Mouse (Mus musculus) midbrain, embryonic 15.5 days (tissue): ENCODE measurements at regions not wholly inside any gene's neighbourhood (a gene's known extent, or its start where the extent isn't known, plus 50 kb on each side); places are given as distances from the start of the nearest gene placed in this dataset.

ENCODE experiments used
- ATAC-seq: fragments of 200-750 bp; cut with Nextera tagmentation; replicated peaks from 2 replicates; pipeline ENCODE4 v1.8.0; 2017; ENCODE audit warnings: moderate TSS enrichment
- H3K27ac ChIP-seq: fragments of 300-500 bp; sonication (generic); 2 replicates; pipeline ENCODE4 v1.5.1; 2015; ENCODE audit warnings: mild to moderate bottlenecking, inconsistent platforms
- H3K27me3 ChIP-seq: fragments of 300-500 bp; sonication (generic); replicated peaks from 2 replicates; pipeline ENCODE4 v1.6.1; 2015; ENCODE audit warnings: inconsistent platforms
- H3K36me3 ChIP-seq: fragments of 300-500 bp; sonication (generic); replicated peaks from 2 replicates; pipeline ENCODE4 v1.6.1; 2015; ENCODE audit warnings: inconsistent platforms
- H3K4me1 ChIP-seq: fragments of 300-500 bp; sonication (generic); 2 replicates; pipeline ENCODE4 v1.6.1; 2015; ENCODE audit warnings: inconsistent platforms
- H3K4me2 ChIP-seq: fragments of 300-500 bp; sonication (generic); 2 replicates; pipeline ENCODE4 v1.6.1; 2015; ENCODE audit warnings: inconsistent platforms, mild to moderate bottlenecking, moderate library complexity
- H3K4me3 ChIP-seq: fragments of 300-500 bp; sonication (generic); 2 replicates; pipeline ENCODE4 v1.5.1; 2015; ENCODE audit warnings: mild to moderate bottlenecking, inconsistent platforms
- H3K9ac ChIP-seq: fragments of 300-500 bp; sonication (generic); 2 replicates; pipeline ENCODE4 v1.6.1; 2015; ENCODE audit warnings: mild to moderate bottlenecking, inconsistent platforms
- H3K9me3 ChIP-seq: fragments of 300-500 bp; sonication (generic); 2 replicates; pipeline ENCODE4 v1.6.1; 2016; ENCODE audit warnings: inconsistent platforms
- WGBS: fragments of 180-500 bp; shearing (Covaris S2); methylation state at CpG from one replicate; pipeline ENCODE4 v1.1.7; 2015; ENCODE audit warnings: mixed read lengths; 5-methylcytosine and 5-hydroxymethylcytosine counted together

DNA sequence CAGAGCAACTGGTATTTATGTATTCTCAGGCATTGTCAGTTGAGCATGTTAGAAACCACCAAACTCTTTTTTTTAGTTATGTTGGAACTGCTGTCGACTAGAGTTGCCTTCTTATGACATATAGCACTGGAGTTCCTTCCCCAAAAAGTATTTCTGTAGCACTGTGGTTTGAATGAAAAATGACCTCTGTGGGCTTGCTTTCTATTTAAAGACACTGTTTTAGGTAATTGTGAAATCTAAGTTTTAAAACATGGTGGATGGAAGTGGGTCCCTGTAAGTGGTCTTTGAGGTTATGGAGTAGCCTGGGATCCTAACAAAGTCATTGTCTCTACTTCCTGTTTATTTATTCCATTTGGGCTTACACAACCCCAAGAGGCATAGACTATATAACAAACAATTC, 93.2 kb upstream of the Mrps30 start:
- H3K9ac ChIP-seq, result no peak overlapping the region
- peaks cover 5% of the 10 kb centered on the region for H3K4me1 ChIP-seq
- H3K9me3 ChIP-seq, result no peaks in the 10 kb centered on the region
- no peaks in the 10 kb centered on the region for H3K27me3 ChIP-seq
- no peak overlapping the region for H3K4me3 ChIP-seq
- no peak for ATAC-seq
- no peak overlapping the region for H3K27ac ChIP-seq
- WGBS, result 91% methylated on average over 1 of the region's 1 CpGs
- no peaks in the 10 kb centered on the region for H3K36me3 ChIP-seq
- no peak overlapping the region for H3K4me2 ChIP-seq

DNA sequence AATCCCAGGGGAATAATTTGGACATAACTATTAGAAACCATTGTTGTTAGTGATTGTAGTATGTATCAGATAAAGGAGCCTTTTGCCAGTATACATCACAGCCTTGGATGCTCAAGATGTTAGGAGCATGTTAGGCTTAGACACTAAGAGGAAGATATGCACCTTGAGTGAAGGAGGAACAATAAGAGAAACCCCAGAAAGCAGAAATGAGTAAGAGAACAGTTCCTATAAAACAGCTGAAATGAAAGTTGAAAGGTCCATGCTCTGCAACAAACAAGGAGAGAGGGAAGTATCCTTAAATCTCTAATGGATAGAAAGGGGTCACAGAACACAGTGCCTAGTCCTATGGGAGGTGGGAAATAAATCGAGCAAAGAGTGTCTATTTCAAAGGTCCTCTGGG, 91.4 kb upstream of the Mrps30 start:
- WGBS, result 76% methylated on average over 1 of the region's 1 CpGs
- no peak for ATAC-seq

DNA sequence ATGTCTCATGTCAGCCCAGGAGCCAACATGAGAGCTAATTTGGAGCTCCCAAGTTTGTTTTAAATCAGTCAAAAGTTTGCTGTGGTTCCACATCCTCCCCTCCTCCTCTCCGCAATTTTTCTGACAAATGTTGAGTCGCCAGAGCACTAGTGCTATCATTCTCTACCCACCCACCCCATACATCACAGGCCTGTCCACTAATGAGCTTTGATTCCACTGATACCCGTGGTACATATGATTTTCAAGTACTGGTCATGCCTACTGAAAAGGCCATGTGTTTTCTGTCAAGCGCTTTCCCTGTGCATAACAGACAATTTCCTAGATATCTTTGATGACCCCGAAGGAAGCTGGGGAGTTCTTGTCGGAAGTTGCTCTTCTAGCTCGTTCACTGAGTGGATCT, 85.5 kb upstream of the Mrps30 start:
- 88% methylated on average over 7 of the region's 7 CpGs for WGBS
- no peak overlapping the region for H3K9ac ChIP-seq

More for the DNA sequence above, 91.4 kb upstream of the Mrps30 start:
- peaks cover 5% of the 10 kb centered on the region for H3K4me1 ChIP-seq
- H3K27me3 ChIP-seq, result no peaks in the 10 kb centered on the region
- no peak overlapping the region for H3K27ac ChIP-seq
- no peak overlapping the region for H3K4me3 ChIP-seq
- no peak overlapping the region for H3K4me2 ChIP-seq
- H3K9ac ChIP-seq, result no peak overlapping the region
- H3K36me3 ChIP-seq, result no peaks in the 10 kb centered on the region
- H3K9me3 ChIP-seq, result no peaks in the 10 kb centered on the region

DNA sequence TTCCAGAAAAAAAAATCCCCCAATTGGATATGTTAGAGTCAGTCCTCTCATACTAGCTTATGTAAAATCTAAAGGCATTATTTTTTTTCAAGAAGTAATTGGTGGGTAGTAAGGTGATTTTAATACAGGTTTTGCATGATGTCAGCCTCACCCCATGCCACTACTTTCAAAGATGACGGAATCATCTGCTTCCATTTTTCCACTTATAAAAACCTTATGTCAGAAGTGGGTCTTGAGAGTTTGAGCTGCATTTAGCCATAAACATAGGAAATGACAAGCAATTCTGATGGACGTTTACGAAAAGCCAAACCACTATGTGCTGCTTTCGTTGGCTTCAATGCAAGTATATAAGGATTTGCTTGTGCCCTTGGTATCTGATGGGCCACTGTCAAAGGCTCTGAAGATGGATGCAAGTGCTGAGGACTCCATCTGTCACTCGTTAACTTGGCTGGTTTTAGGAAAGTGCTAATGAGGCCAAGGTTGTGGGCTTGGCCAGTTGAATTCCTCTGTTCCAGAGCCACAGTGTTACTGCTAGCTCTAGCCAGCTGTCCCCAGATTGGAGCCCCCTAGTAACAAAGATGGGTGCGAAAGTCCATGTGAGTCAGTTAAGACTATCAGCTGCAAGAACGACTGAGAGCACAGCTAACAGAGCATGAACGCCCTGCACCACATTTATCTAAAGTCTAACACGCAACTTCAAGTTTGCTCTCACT, 72.8 kb upstream of the Mrps30 start:
- no peak overlapping the region for H3K27ac ChIP-seq
- no peak overlapping the region for H3K9ac ChIP-seq
- H3K27me3 ChIP-seq, result no peaks in the 10 kb centered on the region
- no peak overlapping the region for H3K4me3 ChIP-seq
- no peaks in the 10 kb centered on the region for H3K9me3 ChIP-seq
- WGBS, result 89% methylated on average over 9 of the region's 9 CpGs
- no peak for ATAC-seq
- H3K36me3 ChIP-seq, result no peaks in the 10 kb centered on the region
- no peaks in the 10 kb centered on the region for H3K4me1 ChIP-seq
- no peak overlapping the region for H3K4me2 ChIP-seq

More for the DNA sequence above, 85.5 kb upstream of the Mrps30 start:
- H3K4me1 ChIP-seq, result no peaks in the 10 kb centered on the region
- H3K27me3 ChIP-seq, result no peaks in the 10 kb centered on the region
- H3K4me3 ChIP-seq, result no peak overlapping the region
- H3K9me3 ChIP-seq, result no peaks in the 10 kb centered on the region
- H3K4me2 ChIP-seq, result no peak overlapping the region
- H3K27ac ChIP-seq, result no peak overlapping the region
- no peaks in the 10 kb centered on the region for H3K36me3 ChIP-seq
- no peak for ATAC-seq

DNA sequence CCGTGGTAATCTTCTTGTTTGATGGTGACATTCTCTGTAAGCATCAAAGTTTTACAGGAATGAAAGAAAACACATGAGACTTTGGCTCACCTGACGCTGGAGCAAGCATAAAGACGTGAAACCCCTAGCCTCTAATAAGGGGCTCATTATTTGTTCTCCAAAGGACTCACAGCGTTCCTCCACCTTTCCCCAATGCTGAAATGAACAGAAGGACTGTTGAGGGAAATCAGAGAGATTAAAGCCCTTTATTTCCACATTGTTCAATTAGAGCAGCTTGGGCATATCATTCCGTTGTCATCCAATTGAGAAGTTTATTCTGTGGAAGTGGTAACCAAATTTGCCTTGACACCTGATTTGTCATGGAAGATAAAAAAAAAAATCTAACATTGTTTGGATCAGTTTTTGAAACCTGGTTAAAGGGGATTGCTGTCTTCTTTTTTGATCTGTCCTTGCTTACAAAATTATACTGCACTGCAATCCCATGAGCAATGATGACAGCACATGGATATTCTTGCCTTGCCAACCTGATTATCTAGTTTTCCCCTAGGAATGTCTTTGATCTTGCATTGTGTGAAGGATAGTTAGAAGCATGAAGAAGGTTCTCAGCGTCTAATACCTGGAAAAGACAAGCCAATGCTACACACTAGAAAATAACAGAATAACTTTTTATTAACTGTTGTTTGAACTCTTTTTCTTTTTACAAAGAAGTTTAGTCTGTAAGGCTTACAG, 62.1 kb upstream of the Mrps30 start:
- Histone ChIP-seq H3K9me3 (no peaks in the 10 kb centered on the region), H3K36me3 (no peaks in the 10 kb centered on the region), H3K27ac (no peak overlapping the region), H3K4me1 (no peaks in the 10 kb centered on the region), H3K4me2 (no peak overlapping the region), H3K27me3 (no peaks in the 10 kb centered on the region), H3K9ac (no peak overlapping the region), H3K4me3 (no peak overlapping the region)
- 31% methylated on average over 6 of the region's 6 CpGs for WGBS
- peak; percentile 70 for ATAC-seq

DNA sequence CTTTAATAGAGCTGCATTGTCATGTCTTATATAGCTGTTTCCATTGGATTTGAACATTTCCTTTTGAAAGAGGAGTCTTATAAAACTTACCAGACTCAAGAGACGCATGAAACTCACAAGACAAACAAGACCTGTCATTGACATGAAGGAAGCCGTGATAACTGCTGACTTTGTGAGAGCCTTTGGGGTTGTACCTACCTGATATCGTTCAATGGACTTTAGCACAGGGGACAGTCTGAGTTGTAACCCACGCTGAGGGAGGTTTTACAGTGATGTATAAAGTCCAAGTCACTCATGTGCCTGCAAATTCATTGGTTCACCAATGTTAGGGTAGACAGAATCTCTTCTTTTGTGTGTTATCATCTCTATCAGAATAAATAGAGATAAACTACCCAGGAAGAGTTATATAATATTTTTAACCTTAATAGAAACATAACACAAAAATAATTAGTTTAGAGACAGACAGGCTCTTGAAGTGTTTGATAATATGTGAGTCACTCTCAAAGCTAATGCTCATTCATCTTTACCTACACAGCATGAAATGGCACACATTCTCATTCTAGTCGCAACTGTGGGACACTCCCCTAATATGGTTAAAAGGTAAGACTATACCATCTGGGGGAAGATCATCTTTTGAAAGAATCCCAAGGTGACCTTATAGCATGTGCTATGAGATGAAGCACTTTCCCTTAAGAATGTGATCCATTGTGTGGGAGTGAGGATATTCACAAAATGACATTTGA, 54.4 kb upstream of the Mrps30 start:
- Histone ChIP-seq H3K9ac (no peak overlapping the region), H3K27me3 (no peaks in the 10 kb centered on the region), H3K4me2 (no peak overlapping the region), H3K4me1 (no peaks in the 10 kb centered on the region), H3K9me3 (no peaks in the 10 kb centered on the region), H3K4me3 (no peak overlapping the region), H3K36me3 (no peaks in the 10 kb centered on the region), H3K27ac (no peak overlapping the region)
- 91% methylated on average over 5 of the region's 5 CpGs for WGBS
- no peak for ATAC-seq
